Mouse (Mus musculus): ENCODE measurements around the gene Ffar3. TPM values are rescaled to one million over a fixed set of nuclear protein-coding genes. Genes with fewer than 3 reads are reported as not detected.
"Not testable (repeated sequence)": the region's sequence is repeated elsewhere in the genome, so short reads cannot be mapped to it uniquely, and the experiment has no call there.

Ffar3 gene
- total and polyA plus RNA-seq, 3 experiments: not detected

GRCm38 (mm10) chr7:30842092-30842491 lies 13.9 kb downstream of the Ffar3 start:
- no peak overlapping the region for H3K4me3 ChIP-seq
- no peak overlapping the region for H3K27ac ChIP-seq
- H3K36me3 ChIP-seq (ENCODE audit: control insufficient read depth, insufficient read depth, low read length): no peaks in the 10 kb centered on the region
- intact Hi-C loops (cut with DNase I): no loop called here
- no peaks in the 10 kb centered on the region for H3K4me1 ChIP-seq (ENCODE audit: control insufficient read depth, insufficient read depth, low read length)
- TF ChIP-seq CTCF (IDR thresholded peaks at IDR 0.05) (no peak), EP300 (IDR thresholded peaks at IDR 0.05; ENCODE audit: insufficient read depth, low read depth, low read length) (no peak), POLR2A (IDR thresholded peaks at IDR 0.05; ENCODE audit: insufficient read depth, low read depth, low read length) (no peak)
- H3K9ac ChIP-seq (ENCODE audit: low read depth, low read length): no peak overlapping the region
- H3K27me3 ChIP-seq (ENCODE audit: control insufficient read depth, insufficient read depth, low read length): 0 out of 2 replicates have a peak, but pooled peaks cover 1% of the 10 kb centered on the region
- H3K79me2 ChIP-seq (replicated peaks; ENCODE audit: control insufficient read depth, insufficient read depth, low read length): no peaks in the 10 kb centered on the region
- DNase-seq: no peak
- WGBS: 76% methylated on average over 5 of the region's 5 CpGs

GRCm38 (mm10) chr7:30841379-30841778 lies 14.6 kb downstream of the Ffar3 start:
- Histone ChIP-seq H3K27me3 (ENCODE audit: control insufficient read depth, insufficient read depth, low read length) (0 out of 2 replicates have a peak, but pooled peaks cover 1% of the 10 kb centered on the region), H3K36me3 (ENCODE audit: control insufficient read depth, insufficient read depth, low read length) (no peaks in the 10 kb centered on the region), H3K4me1 (ENCODE audit: control insufficient read depth, insufficient read depth, low read length) (no peaks in the 10 kb centered on the region), H3K79me2 (replicated peaks; ENCODE audit: control insufficient read depth, insufficient read depth, low read length) (no peaks in the 10 kb centered on the region), H3K4me3 (no peak overlapping the region), H3K9ac (ENCODE audit: low read depth, low read length) (no peak overlapping the region), H3K27ac (no peak overlapping the region)
- DNase-seq: no peak
- intact Hi-C loops (cut with DNase I): no loop called here
- TF ChIP-seq POLR2A (IDR thresholded peaks at IDR 0.05; ENCODE audit: insufficient read depth, low read depth, low read length) (no peak), EP300 (IDR thresholded peaks at IDR 0.05; ENCODE audit: insufficient read depth, low read depth, low read length) (no peak), CTCF (IDR thresholded peaks at IDR 0.05) (no peak)
- 82% methylated on average over 4 of the region's 4 CpGs for WGBS

GRCm38 (mm10) chr7:30840306-30840705 lies 15.7 kb downstream of the Ffar3 start:
- TF ChIP-seq EP300 (IDR thresholded peaks at IDR 0.05; ENCODE audit: insufficient read depth, low read depth, low read length) (no peak), POLR2A (IDR thresholded peaks at IDR 0.05; ENCODE audit: insufficient read depth, low read depth, low read length) (no peak), CTCF (IDR thresholded peaks at IDR 0.05) (no peak)
- Histone ChIP-seq H3K27ac (no peak overlapping the region), H3K36me3 (ENCODE audit: control insufficient read depth, insufficient read depth, low read length) (no peaks in the 10 kb centered on the region), H3K27me3 (ENCODE audit: control insufficient read depth, insufficient read depth, low read length) (0 out of 2 replicates have a peak, but pooled peaks cover 1% of the 10 kb centered on the region), H3K4me1 (ENCODE audit: control insufficient read depth, insufficient read depth, low read length) (no peaks in the 10 kb centered on the region), H3K4me3 (no peak overlapping the region), H3K9ac (ENCODE audit: low read depth, low read length) (no peak overlapping the region), H3K79me2 (replicated peaks; ENCODE audit: control insufficient read depth, insufficient read depth, low read length) (no peaks in the 10 kb centered on the region)
- no peak for DNase-seq
- intact Hi-C loops (cut with DNase I): no loop called here
- WGBS: 45% methylated on average over 3 of the region's 3 CpGs

GRCm38 (mm10) chr7:30837277-30837676 lies 18.7 kb downstream of the Ffar3 start:
- Histone ChIP-seq H3K4me3 (no peak overlapping the region), H3K27ac (no peak overlapping the region), H3K79me2 (replicated peaks; ENCODE audit: control insufficient read depth, insufficient read depth, low read length) (no peaks in the 10 kb centered on the region), H3K36me3 (ENCODE audit: control insufficient read depth, insufficient read depth, low read length) (no peaks in the 10 kb centered on the region), H3K4me1 (ENCODE audit: control insufficient read depth, insufficient read depth, low read length) (no peaks in the 10 kb centered on the region), H3K9ac (ENCODE audit: low read depth, low read length) (no peak overlapping the region), H3K27me3 (ENCODE audit: control insufficient read depth, insufficient read depth, low read length) (0 out of 2 replicates have a peak, but pooled peaks cover 1% of the 10 kb centered on the region)
- DNase-seq: no peak
- intact Hi-C loops (cut with DNase I): no loop called here
- TF ChIP-seq CTCF (IDR thresholded peaks at IDR 0.05): no peak
- no peak for TF ChIP-seq EP300 (IDR thresholded peaks at IDR 0.05; ENCODE audit: insufficient read depth, low read depth, low read length)
- no peak for TF ChIP-seq POLR2A (IDR thresholded peaks at IDR 0.05; ENCODE audit: insufficient read depth, low read depth, low read length)

GRCm38 (mm10) chr7:30832684-30833083 lies 23.3 kb downstream of the Ffar3 start:
- DNase-seq; H3K27ac ChIP-seq; H3K9ac ChIP-seq (ENCODE audit: low read depth, low read length); H3K36me3 ChIP-seq (ENCODE audit: control insufficient read depth, insufficient read depth, low read length); H3K4me1 ChIP-seq (ENCODE audit: control insufficient read depth, insufficient read depth, low read length); intact Hi-C loops (cut with DNase I); H3K4me3 ChIP-seq; H3K27me3 ChIP-seq (ENCODE audit: control insufficient read depth, insufficient read depth, low read length); H3K79me2 ChIP-seq (replicated peaks; ENCODE audit: control insufficient read depth, insufficient read depth, low read length): not testable (repeated sequence)
- 19% methylated on average over 7 of the region's 11 CpGs for WGBS

- 48% methylated on average over 17 of the region's 17 CpGs for WGBS
- H3K4me3 ChIP-seq: no peak overlapping the region
- DNase-seq: no peak
- no peaks in the 10 kb centered on the region for H3K4me1 ChIP-seq (ENCODE audit: control insufficient read depth, insufficient read depth, low read length)
- H3K9ac ChIP-seq (ENCODE audit: low read depth, low read length): no peak overlapping the region
- no peaks in the 10 kb centered on the region for H3K36me3 ChIP-seq (ENCODE audit: control insufficient read depth, insufficient read depth, low read length)
- H3K27ac ChIP-seq: no peak overlapping the region
- no peak for TF ChIP-seq POLR2A (IDR thresholded peaks at IDR 0.05; ENCODE audit: insufficient read depth, low read depth, low read length)
- no peak for TF ChIP-seq CTCF (IDR thresholded peaks at IDR 0.05)
- TF ChIP-seq EP300 (IDR thresholded peaks at IDR 0.05; ENCODE audit: insufficient read depth, low read depth, low read length): no peak
- H3K79me2 ChIP-seq (replicated peaks; ENCODE audit: control insufficient read depth, insufficient read depth, low read length): no peaks in the 10 kb centered on the region
- H3K27me3 ChIP-seq (ENCODE audit: control insufficient read depth, insufficient read depth, low read length): no peaks in the 10 kb centered on the region
- intact Hi-C loops (cut with DNase I): no loop called here
These were observed 23.7 kb downstream of the Ffar3 start for GRCm38 (mm10) chr7:30832261-30832660.
